Mouse (Mus musculus): ENCODE results near the gene Gm11011.

DNA sequence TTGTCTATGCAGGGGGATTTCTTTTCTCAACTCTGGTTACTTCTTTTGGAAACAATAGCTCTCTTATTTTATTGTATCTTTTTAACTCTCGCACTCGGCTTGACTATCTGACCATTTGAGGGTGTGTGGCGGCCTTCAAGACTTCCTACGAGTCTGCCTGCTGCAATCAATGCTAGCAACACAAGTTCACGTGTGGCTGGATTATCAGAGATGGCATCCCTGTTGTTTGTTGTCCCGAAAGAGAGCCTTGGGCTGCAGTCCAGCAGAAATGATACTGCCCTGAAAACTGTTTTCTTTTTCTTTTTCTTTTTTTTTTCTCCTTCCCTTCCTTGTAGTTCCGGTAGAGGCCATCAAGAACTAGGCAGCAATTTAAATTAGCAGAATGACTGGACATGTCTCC lies 47.9 kb upstream of the Gm11011 start:
- no peak for TF ChIP-seq POLR2A (IDR thresholded peaks at IDR 0.05; ENCODE audit: low read depth, low read length)
- TF ChIP-seq CTCF (IDR thresholded peaks at IDR 0.05; ENCODE audit: borderline replicate concordance, insufficient read depth, low read length), result no peak

All from embryonic fibroblast, embryonic 13.5 days (primary cell).